Mouse (Mus musculus): ENCODE data around the gene Gnb2. TPM values are rescaled to one million over a fixed set of nuclear protein-coding genes. Genes with fewer than 3 reads are reported as not detected.

Gnb2 gene
- polyA plus RNA-seq, 1 experiment = 762 TPM

- Histone ChIP-seq H3K4me3 (ENCODE audit: extremely low read depth, insufficient read depth, insufficient read length) (no peak overlapping the region), H3K4me1 (ENCODE audit: control insufficient read depth, insufficient read depth, insufficient read length) (no peaks in the 10 kb centered on the region), H3K36me3 (ENCODE audit: control insufficient read depth, insufficient read depth, low read length) (no peaks in the 10 kb centered on the region), H3K27me3 (ENCODE audit: control insufficient read depth, insufficient read depth, low read length) (peaks cover 5% of the 10 kb centered on the region; the same call in 1 of the 2 replicates), H3K27ac (ENCODE audit: insufficient read depth, low read length) (no peak overlapping the region)
- TF ChIP-seq POLR2A (IDR thresholded peaks at IDR 0.05; ENCODE audit: low read depth, low read length) (no peak), CTCF (IDR thresholded peaks at IDR 0.05; ENCODE audit: extremely low read depth, insufficient read depth, insufficient read length, insufficient replicate concordance) (no peak)
- WGBS = 39% methylated on average over 30 of the region's 30 CpGs
- DNase-seq (ENCODE audit: low read depth in 1 of 2, low spot score in 2 of 2) = no peak
Measured at GRCm38 (mm10) chr5:137485071-137485850, 48.0 kb downstream of the Gnb2 start.

DNA sequence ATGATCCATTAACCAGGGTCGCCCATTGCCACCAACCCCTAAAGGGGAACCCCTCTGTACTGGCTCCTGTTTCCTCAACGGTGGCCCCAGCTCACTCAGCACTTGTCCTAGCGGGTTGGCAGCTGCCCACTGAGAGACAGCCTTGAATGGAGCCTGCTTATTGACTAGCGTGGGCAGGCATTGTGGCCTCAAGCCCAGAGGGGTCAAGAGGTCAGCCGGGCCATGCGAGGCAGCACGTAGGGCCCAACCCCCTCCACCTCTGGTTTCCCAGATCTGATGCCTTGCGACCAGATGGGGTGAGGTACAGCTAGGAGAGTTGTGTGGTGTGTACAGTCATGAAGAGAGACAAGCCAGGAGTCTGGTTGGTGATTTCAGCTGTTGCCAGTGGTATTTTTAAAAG lies 51.4 kb downstream of the Gnb2 start:
- Histone ChIP-seq H3K36me3 (ENCODE audit: control insufficient read depth, insufficient read depth, low read length) (no peaks in the 10 kb centered on the region), H3K27ac (ENCODE audit: insufficient read depth, low read length) (no peak overlapping the region), H3K27me3 (ENCODE audit: control insufficient read depth, insufficient read depth, low read length) (peaks cover 5% of the 10 kb centered on the region; the same call in 1 of the 2 replicates), H3K4me1 (ENCODE audit: control insufficient read depth, insufficient read depth, insufficient read length) (no peaks in the 10 kb centered on the region), H3K4me3 (ENCODE audit: extremely low read depth, insufficient read depth, insufficient read length) (no peak overlapping the region)
- 63% methylated on average over 8 of the region's 8 CpGs for WGBS
- DNase-seq (ENCODE audit: low read depth in 1 of 2, low spot score in 2 of 2) = no peak
- no peak for TF ChIP-seq POLR2A (IDR thresholded peaks at IDR 0.05; ENCODE audit: low read depth, low read length)
- TF ChIP-seq CTCF (IDR thresholded peaks at IDR 0.05; ENCODE audit: extremely low read depth, insufficient read depth, insufficient read length, insufficient replicate concordance) = no peak

GRCm38 (mm10) chr5:137481138-137481537 lies 52.2 kb downstream of the Gnb2 start:
- DNase-seq (ENCODE audit: low read depth in 1 of 2, low spot score in 2 of 2) = peak; percentile 9 to 40
- Histone ChIP-seq H3K27ac (ENCODE audit: insufficient read depth, low read length) (no peak overlapping the region), H3K27me3 (ENCODE audit: control insufficient read depth, insufficient read depth, low read length) (peaks cover 5% of the 10 kb centered on the region; the same call in 1 of the 2 replicates), H3K4me1 (ENCODE audit: control insufficient read depth, insufficient read depth, insufficient read length) (no peaks in the 10 kb centered on the region), H3K36me3 (ENCODE audit: control insufficient read depth, insufficient read depth, low read length) (no peaks in the 10 kb centered on the region), H3K4me3 (ENCODE audit: extremely low read depth, insufficient read depth, insufficient read length) (no peak overlapping the region)
- no peak for TF ChIP-seq POLR2A (IDR thresholded peaks at IDR 0.05; ENCODE audit: low read depth, low read length)
- TF ChIP-seq CTCF (IDR thresholded peaks at IDR 0.05; ENCODE audit: extremely low read depth, insufficient read depth, insufficient read length, insufficient replicate concordance) = peak; percentile 65; the same call in 1 of the 2 replicates

Other genes with a start within 250 kb of the Gnb2 start
- gene Ache, start 246.0 kb downstream of the Gnb2 start, polyA plus RNA-seq (2012; rRNA removed) = 23.1 and 24.1 TPM in 2 replicates
- gene Ufsp1, start 238.9 kb downstream of the Gnb2 start, polyA plus RNA-seq (2012; rRNA removed) = 10.3 and 11.1 TPM in 2 replicates
- gene Srrt, start 225.8 kb downstream of the Gnb2 start, polyA plus RNA-seq (2012; rRNA removed) = 172 and 175 TPM in 2 replicates
- gene Trip6, start 219.1 kb downstream of the Gnb2 start, polyA plus RNA-seq (2012; rRNA removed) = 19.8 and 20.6 TPM in 2 replicates
- 25.8 and 29.7 TPM in 2 replicates for gene Slc12a9, start 199.9 kb downstream of the Gnb2 start, polyA plus RNA-seq (2012; rRNA removed)
- 13.5 and 14.8 TPM in 2 replicates for gene Ephb4, start 183.4 kb downstream of the Gnb2 start, polyA plus RNA-seq (2012; rRNA removed)
- 0.02 and 0.06 TPM in 2 replicates for gene Zan, start 56.4 kb downstream of the Gnb2 start, polyA plus RNA-seq (2012; rRNA removed)
- gene Pop7, start 31.0 kb downstream of the Gnb2 start, polyA plus RNA-seq (2012; rRNA removed) = 26.6 and 40.1 TPM in 2 replicates
- 40.3 and 49.8 TPM in 2 replicates for gene Gigyf1, start 15.0 kb downstream of the Gnb2 start, polyA plus RNA-seq (2012; rRNA removed)
- gene Epo, start 268 bp downstream of the Gnb2 start, polyA plus RNA-seq (2012; rRNA removed) = not detected in 2 replicates
- gene Actl6b, start 20.0 kb upstream of the Gnb2 start, polyA plus RNA-seq (2012; rRNA removed) = not detected in 2 replicates
- gene Tfr2, start 36.3 kb upstream of the Gnb2 start, polyA plus RNA-seq (2012; rRNA removed) = 12.2 and 12.9 TPM in 2 replicates
- gene Mospd3, start 67.5 kb upstream of the Gnb2 start, polyA plus RNA-seq (2012; rRNA removed) = 90.3 and 131 TPM in 2 replicates
- gene Pcolce, start 80.3 kb upstream of the Gnb2 start, polyA plus RNA-seq (2012; rRNA removed) = 69.6 and 88.0 TPM in 2 replicates
- 0.25 and 0.26 TPM in 2 replicates for gene Fbxo24, start 95.5 kb upstream of the Gnb2 start, polyA plus RNA-seq (2012; rRNA removed)
- 249 and 293 TPM in 2 replicates for gene Lrch4, start 95.6 kb upstream of the Gnb2 start, polyA plus RNA-seq (2012; rRNA removed)
- gene Gm20605, start 95.7 kb upstream of the Gnb2 start, polyA plus RNA-seq (2012; rRNA removed) = 69.4 and 70.9 TPM in 2 replicates
- 328 and 407 TPM in 2 replicates for gene Sap25, start 107.8 kb upstream of the Gnb2 start, polyA plus RNA-seq (2012; rRNA removed)
- gene Irs3, start 112.2 kb upstream of the Gnb2 start, polyA plus RNA-seq (2012; rRNA removed) = 0.79 and 1.0 TPM in 2 replicates
- gene Agfg2, start 151.2 kb upstream of the Gnb2 start, polyA plus RNA-seq (2012; rRNA removed) = 16.5 and 23.3 TPM in 2 replicates
- 1.2 and 1.9 TPM in 2 replicates for gene Nyap1, start 208.1 kb upstream of the Gnb2 start, polyA plus RNA-seq (2012; rRNA removed)
- 133 and 180 TPM in 2 replicates for gene Tsc22d4, start 212.2 kb upstream of the Gnb2 start, polyA plus RNA-seq (2012; rRNA removed)
- gene Ppp1r35, start 245.3 kb upstream of the Gnb2 start, polyA plus RNA-seq (2012; rRNA removed) = 43.9 and 55.3 TPM in 2 replicates